Mouse (Mus musculus) liver, adult 2 months (tissue): ENCODE measurements at regions not wholly inside any gene's neighbourhood (a gene's known extent, or its start where the extent isn't known, plus 50 kb on each side); places are given as distances from the start of the nearest gene placed in this dataset.
"Not testable (repeated sequence)": the region's sequence is repeated elsewhere in the genome, so short reads cannot be mapped to it uniquely, and the experiment has no call there.

Source experiments
- CTCF ChIP-seq: fragments of 200-500 bp; IDR thresholded peaks from 2 replicates; pipeline ENCODE4 v1.5.1; 2011; ENCODE audit warnings: low read depth, low read length, control low read depth
- POLR2A ChIP-seq: fragments of 200-500 bp; IDR thresholded peaks from 2 replicates; pipeline ENCODE4 v1.6.1; 2011; ENCODE audit warnings: low read length, control low read depth; ENCODE audit not compliant: insufficient read depth; ENCODE audit errors: extremely low read depth

DNA sequence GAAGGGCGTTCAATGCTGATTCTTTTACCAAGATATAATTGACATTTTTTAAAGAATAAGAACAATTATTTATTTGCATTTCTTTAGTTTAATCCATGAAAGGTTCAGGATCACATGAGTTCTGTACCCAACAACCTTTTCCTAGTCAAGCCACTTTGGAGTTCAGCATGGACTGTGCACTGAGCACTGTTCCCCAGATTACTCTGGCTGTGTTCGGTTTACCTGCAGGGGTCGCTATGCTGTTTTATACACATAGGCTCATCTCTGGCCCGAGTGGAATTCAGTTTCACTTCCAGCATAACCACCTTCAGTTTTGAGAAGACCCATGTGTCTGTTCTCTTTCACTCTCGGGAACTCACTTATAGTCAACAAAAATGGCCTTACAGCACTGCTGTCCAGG is 93.5 kb upstream of the Smarcad1 start:
- not testable (repeated sequence) for TF ChIP-seq CTCF, POLR2A
